Mouse (Mus musculus) kidney, embryonic 16.5 days (tissue): ENCODE measurements at regions not wholly inside any gene's neighbourhood (a gene's known extent, or its start where the extent isn't known, plus 50 kb on each side); places are given as distances from the start of the nearest gene placed in this dataset.

Experiments
- ATAC-seq: fragments of 200-750 bp; cut with Nextera tagmentation; 2 replicates; pipeline ENCODE4 v1.8.0; 2017; ENCODE audit warnings: moderate TSS enrichment; ENCODE audit not compliant: low FRiP score, low TSS enrichment
- H3K27ac ChIP-seq: fragments of 300-500 bp; sonication (generic); 2 replicates; pipeline ENCODE4 v1.5.1; 2014; ENCODE audit warnings: low read length
- H3K27me3 ChIP-seq: fragments of 300-500 bp; sonication (generic); 2 replicates; pipeline ENCODE4 v1.6.1; 2014; ENCODE audit warnings: low read length, control low read depth, mixed read lengths; ENCODE audit not compliant: insufficient read depth
- H3K36me3 ChIP-seq: fragments of 300-500 bp; sonication (generic); 2 replicates; pipeline ENCODE4 v1.6.1; 2014; ENCODE audit warnings: low read length, control low read depth, mixed read lengths; ENCODE audit not compliant: insufficient read depth
- H3K4me1 ChIP-seq: fragments of 300-500 bp; sonication (generic); 2 replicates; pipeline ENCODE4 v1.6.1; 2014; ENCODE audit warnings: low read length, control low read depth, mixed read lengths; ENCODE audit not compliant: insufficient read depth
- H3K4me2 ChIP-seq: fragments of 300-500 bp; sonication (generic); replicated peaks from 2 replicates; pipeline ENCODE4 v1.6.1; 2014; ENCODE audit warnings: low read depth, low read length
- H3K4me3 ChIP-seq: fragments of 300-500 bp; sonication (generic); 2 replicates; pipeline ENCODE4 v1.5.1; 2014; ENCODE audit warnings: mild to moderate bottlenecking, low read length
- H3K9ac ChIP-seq: fragments of 300-500 bp; sonication (generic); replicated peaks from 2 replicates; pipeline ENCODE4 v1.6.1; 2014; ENCODE audit warnings: low read length
- H3K9me3 ChIP-seq: fragments of 300-500 bp; sonication (generic); 2 replicates; pipeline ENCODE4 v1.6.1; 2016; ENCODE audit warnings: low read length, control low read depth
- WGBS: fragments of 180-500 bp; shearing (Covaris S2); extraction: QIAGEN DNeasy Blood & Tissue Kit; methylation state at CpG from one replicate; pipeline ENCODE4 v1.1.7; 2014; 5-methylcytosine and 5-hydroxymethylcytosine counted together

- Histone ChIP-seq H3K4me3 (no peak overlapping the region), H3K36me3 (no peaks in the 10 kb centered on the region), H3K4me2 (no peak overlapping the region), H3K9ac (no peak overlapping the region), H3K27ac (no peak overlapping the region), H3K27me3 (peaks cover 14% of the 10 kb centered on the region; the same call in 1 of the 2 replicates), H3K9me3 (no peaks in the 10 kb centered on the region), H3K4me1 (peaks cover 12% of the 10 kb centered on the region)
- ATAC-seq = no peak
- 51% methylated on average over 2 of the region's 2 CpGs for WGBS
Measured at GRCm38 (mm10) chr5:111880268-111880667, 146.5 kb downstream of the Gm26897 start.

DNA sequence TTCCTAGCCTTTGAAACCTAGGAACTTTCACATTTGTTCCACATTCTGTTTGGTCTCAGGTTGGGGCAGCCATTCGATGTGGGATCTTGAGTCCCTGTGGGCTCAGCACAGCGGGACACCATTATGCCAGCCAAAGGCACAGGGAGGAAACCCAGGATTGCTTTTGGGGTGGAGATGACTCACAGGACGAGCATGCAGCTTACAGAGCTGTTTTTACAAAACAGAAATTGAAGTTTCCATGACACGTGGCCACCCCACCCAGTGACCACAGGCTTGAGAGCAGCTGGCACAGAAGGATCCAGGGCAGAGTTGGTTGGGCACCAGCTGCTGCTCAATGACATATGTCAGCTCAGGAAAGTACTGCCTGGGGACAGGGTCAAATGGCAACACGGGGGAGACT lies 147.8 kb downstream of the Gm26897 start:
- Histone ChIP-seq H3K36me3 (no peaks in the 10 kb centered on the region), H3K4me2 (no peak overlapping the region), H3K9me3 (no peaks in the 10 kb centered on the region), H3K4me1 (peaks cover 17% of the 10 kb centered on the region), H3K27me3 (peaks cover 15% of the 10 kb centered on the region; the same call in 1 of the 2 replicates), H3K9ac (no peak overlapping the region), H3K27ac (no peak overlapping the region), H3K4me3 (no peak overlapping the region)
- WGBS = 42% methylated on average over 5 of the region's 5 CpGs
- ATAC-seq = no peak

GRCm38 (mm10) chr5:111887281-111887680 lies 153.6 kb downstream of the Gm26897 start:
- Histone ChIP-seq H3K27ac (no peak overlapping the region), H3K4me1 (peaks cover 16% of the 10 kb centered on the region), H3K9me3 (no peaks in the 10 kb centered on the region), H3K9ac (no peak overlapping the region), H3K4me3 (no peak overlapping the region), H3K36me3 (no peaks in the 10 kb centered on the region), H3K27me3 (peaks cover 26% of the 10 kb centered on the region), H3K4me2 (no peak overlapping the region)
- 62% methylated on average over 4 of the region's 4 CpGs for WGBS
- ATAC-seq = no peak

GRCm38 (mm10) chr5:111890800-111891199 lies 157.1 kb downstream of the Gm26897 start:
- H3K4me1 ChIP-seq = peaks cover 34% of the 10 kb centered on the region
- H3K27ac ChIP-seq = peak overlapping the region; percentile 78
- H3K36me3 ChIP-seq = no peaks in the 10 kb centered on the region
- H3K4me2 ChIP-seq = no peak overlapping the region
- H3K9ac ChIP-seq = no peak overlapping the region
- ATAC-seq = peak; percentile 69
- 37% methylated on average over 7 of the region's 7 CpGs for WGBS
- H3K9me3 ChIP-seq = no peaks in the 10 kb centered on the region
- peaks cover 30% of the 10 kb centered on the region for H3K27me3 ChIP-seq
- H3K4me3 ChIP-seq = no peak overlapping the region

GRCm38 (mm10) chr5:111891261-111891693 lies 157.6 kb downstream of the Gm26897 start:
- ATAC-seq = peak; percentile 17; the same call in 1 of the 2 replicates
- H3K9me3 ChIP-seq = no peaks in the 10 kb centered on the region
- peaks cover 29% of the 10 kb centered on the region for H3K4me1 ChIP-seq
- WGBS = 64% methylated on average over 8 of the region's 8 CpGs
- H3K27me3 ChIP-seq = peaks cover 35% of the 10 kb centered on the region
- H3K4me3 ChIP-seq = no peak overlapping the region
- no peaks in the 10 kb centered on the region for H3K36me3 ChIP-seq
- no peak overlapping the region for H3K9ac ChIP-seq
- H3K27ac ChIP-seq = peak overlapping the region; percentile 78
- H3K4me2 ChIP-seq = no peak overlapping the region

DNA sequence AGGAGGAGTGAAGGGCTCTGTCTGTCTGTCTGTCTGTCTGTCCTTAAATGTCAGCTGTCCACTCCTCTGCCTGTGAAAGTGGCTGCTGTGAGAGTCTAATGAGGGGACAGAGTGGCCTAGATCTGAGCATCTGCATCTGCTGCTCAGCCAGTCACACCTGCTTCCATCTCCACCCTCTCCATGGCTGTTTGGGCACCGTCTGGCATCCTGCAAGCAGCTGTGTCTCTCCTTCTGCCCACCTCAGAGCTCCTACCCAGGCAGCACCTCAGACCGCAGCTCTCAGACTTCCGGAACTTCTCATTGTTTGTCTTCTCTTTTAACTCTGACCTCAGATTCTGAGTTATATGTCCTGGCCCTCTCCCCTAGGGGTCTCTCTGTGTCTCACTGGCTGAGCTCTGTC lies 159.2 kb downstream of the Gm26897 start:
- Histone ChIP-seq H3K27me3 (peaks cover 47% of the 10 kb centered on the region), H3K4me2 (no peak overlapping the region), H3K4me3 (no peak overlapping the region), H3K9me3 (no peaks in the 10 kb centered on the region), H3K27ac (no peak overlapping the region), H3K36me3 (no peaks in the 10 kb centered on the region), H3K4me1 (peaks cover 29% of the 10 kb centered on the region), H3K9ac (no peak overlapping the region)
- WGBS = 38% methylated on average over 3 of the region's 3 CpGs
- no peak for ATAC-seq

GRCm38 (mm10) chr5:111893905-111894311 lies 160.2 kb downstream of the Gm26897 start:
- Histone ChIP-seq H3K4me3 (peak overlapping the region; percentile 26; the same call in 1 of the 2 replicates), H3K9me3 (no peaks in the 10 kb centered on the region), H3K9ac (no peak overlapping the region), H3K4me2 (peak overlapping the region; percentile 39), H3K36me3 (no peaks in the 10 kb centered on the region), H3K27me3 (peaks cover 51% of the 10 kb centered on the region), H3K27ac (peak overlapping the region; percentile 48; the same call in 1 of the 2 replicates), H3K4me1 (peaks cover 29% of the 10 kb centered on the region)
- peak; percentile 83 for ATAC-seq
- 1% methylated on average over 11 of the region's 11 CpGs for WGBS

- no peak overlapping the region for H3K9ac ChIP-seq
- peaks cover 64% of the 10 kb centered on the region for H3K27me3 ChIP-seq
- WGBS = 57% methylated on average over 4 of the region's 4 CpGs
- no peak overlapping the region for H3K4me2 ChIP-seq
- no peaks in the 10 kb centered on the region for H3K36me3 ChIP-seq
- ATAC-seq = no peak
- H3K27ac ChIP-seq = no peak overlapping the region
- H3K9me3 ChIP-seq = no peaks in the 10 kb centered on the region
- H3K4me1 ChIP-seq = peaks cover 18% of the 10 kb centered on the region
- H3K4me3 ChIP-seq = no peak overlapping the region
Measured at GRCm38 (mm10) chr5:111897568-111897967, 163.8 kb downstream of the Gm26897 start.

DNA sequence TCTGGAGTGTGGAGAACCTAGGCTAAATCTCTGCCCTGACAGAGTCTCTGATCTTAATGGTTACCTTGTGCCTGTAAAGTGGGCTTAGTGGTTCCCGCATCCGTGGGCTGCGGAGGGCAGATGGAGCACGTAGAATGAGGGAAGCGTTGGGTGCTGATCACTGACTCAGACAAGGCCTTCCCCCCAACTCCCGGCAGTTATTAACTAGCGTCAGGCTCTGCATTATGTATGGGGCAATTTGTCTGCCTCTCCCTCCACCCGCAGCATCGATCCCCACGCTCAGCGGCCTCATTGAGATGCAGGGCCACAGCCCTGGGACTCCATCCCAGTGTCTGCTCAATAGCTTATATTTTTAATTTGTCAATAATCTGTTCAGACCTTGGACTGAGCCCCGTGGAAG lies 164.8 kb downstream of the Gm26897 start:
- 66% methylated on average over 12 of the region's 12 CpGs for WGBS
- H3K4me3 ChIP-seq = no peak overlapping the region
- H3K9ac ChIP-seq = no peak overlapping the region
- peaks cover 61% of the 10 kb centered on the region for H3K27me3 ChIP-seq
- H3K27ac ChIP-seq = no peak overlapping the region
- no peaks in the 10 kb centered on the region for H3K36me3 ChIP-seq
- no peak for ATAC-seq
- H3K4me2 ChIP-seq = no peak overlapping the region
- peaks cover 12% of the 10 kb centered on the region for H3K4me1 ChIP-seq
- H3K9me3 ChIP-seq = no peaks in the 10 kb centered on the region

- Histone ChIP-seq H3K9ac (no peak overlapping the region), H3K27ac (no peak overlapping the region), H3K4me2 (no peak overlapping the region), H3K36me3 (no peaks in the 10 kb centered on the region), H3K27me3 (peaks cover 44% of the 10 kb centered on the region), H3K4me3 (no peak overlapping the region), H3K9me3 (no peaks in the 10 kb centered on the region), H3K4me1 (no peaks in the 10 kb centered on the region)
- 41% methylated on average over 5 of the region's 5 CpGs for WGBS
- ATAC-seq = no peak
Measured at GRCm38 (mm10) chr5:111901197-111901596, 167.5 kb downstream of the Gm26897 start.
